Mouse (Mus musculus) frontal cortex, postnatal 14 days (tissue): ENCODE results near the gene Hacl1.

Source experiments
- DNase-seq, 2 experiments: peaks; one replicate each; pipeline ENCODE4 v3.0.0; 2022; ENCODE audit warnings: low spot score in 2 of 2

The Hacl1 gene

GRCm38 (mm10) chr14:31640890-31641505, at the start of gene Hacl1, which contains the start of gene Btd:
Gene Hacl1 (minus strand): TSS chr14:31641286.
Gene Btd (plus strand): TSS chr14:31641028.
- peak; percentile 80 to 82 for DNase-seq

GRCm38 (mm10) chr14:31686231-31686630, 45.1 kb upstream of the Hacl1 start:
- DNase-seq: no peak

GRCm38 (mm10) chr14:31685680-31686079, 44.6 kb upstream of the Hacl1 start:
- DNase-seq: no peak

GRCm38 (mm10) chr14:31684343-31685040, 43.4 kb upstream of the Hacl1 start:
- no peak for DNase-seq

GRCm38 (mm10) chr14:31683610-31684009, 42.5 kb upstream of the Hacl1 start:
- DNase-seq: no peak

GRCm38 (mm10) chr14:31681931-31682555, 41.0 kb upstream of the Hacl1 start:
- no peak for DNase-seq

- DNase-seq: no peak
These were observed 40.2 kb upstream of the Hacl1 start for GRCm38 (mm10) chr14:31681291-31681690.

- DNase-seq: no peak
These were observed 39.6 kb upstream of the Hacl1 start for GRCm38 (mm10) chr14:31680656-31681055.

- peak in 1 of 2 experiments; percentile 2 for DNase-seq
These were observed 30.7 kb upstream of the Hacl1 start for GRCm38 (mm10) chr14:31671635-31672320.

GRCm38 (mm10) chr14:31669642-31670490, 28.8 kb upstream of the Hacl1 start:
- DNase-seq: peak in 1 of 2 experiments; percentile 28

GRCm38 (mm10) chr14:31669161-31669611, 28.1 kb upstream of the Hacl1 start:
- peak; percentile 53 to 58 for DNase-seq

GRCm38 (mm10) chr14:31668326-31668725, 27.2 kb upstream of the Hacl1 start:
- peak in 1 of 2 experiments; percentile 32 for DNase-seq

GRCm38 (mm10) chr14:31667741-31668140, 26.7 kb upstream of the Hacl1 start:
- peak in 1 of 2 experiments; percentile 9 for DNase-seq

GRCm38 (mm10) chr14:31666931-31667705, 26.0 kb upstream of the Hacl1 start:
- peak in 1 of 2 experiments; percentile 12 for DNase-seq

- no peak for DNase-seq
These were observed 24.5 kb upstream of the Hacl1 start for GRCm38 (mm10) chr14:31665566-31665940.

GRCm38 (mm10) chr14:31664903-31665565, 23.9 kb upstream of the Hacl1 start:
- DNase-seq: peak in 1 of 2 experiments; percentile 7

GRCm38 (mm10) chr14:31664100-31664902, 23.2 kb upstream of the Hacl1 start:
- peak in 1 of 2 experiments; percentile 29 for DNase-seq

- DNase-seq: peak in 1 of 2 experiments; percentile 12
These were observed 22.5 kb upstream of the Hacl1 start for GRCm38 (mm10) chr14:31663376-31664099.
